Mouse (Mus musculus): ENCODE measurements at regions not wholly inside any gene's neighbourhood (a gene's known extent, or its start where the extent isn't known, plus 50 kb on each side); places are given as distances from the start of the nearest gene placed in this dataset.

- DNase-seq (ENCODE audit: low spot score), result no peak
Observed at GRCm38 (mm10) chr17:9764041-9764606, 94.6 kb upstream of the Pabpc6 start.

DNA sequence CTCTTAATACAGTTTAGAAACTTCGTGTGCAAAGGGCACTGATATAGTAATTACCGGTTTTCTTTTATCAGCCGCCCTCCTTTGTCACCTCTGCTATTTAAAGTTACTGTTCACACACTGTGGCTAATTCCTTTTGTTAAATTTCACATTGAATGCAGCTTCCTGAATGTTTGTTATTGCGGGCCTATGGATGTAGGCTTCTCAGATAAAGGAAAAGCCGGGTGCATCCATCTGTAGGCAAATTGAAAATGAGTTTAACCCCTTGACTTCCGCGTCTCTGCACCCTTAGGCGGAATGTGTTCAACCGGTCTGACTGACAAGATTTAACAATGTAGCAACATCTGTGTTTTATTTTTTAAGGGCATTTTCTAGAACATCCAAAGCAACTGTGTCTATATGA lies 93.6 kb upstream of the Pabpc6 start:
- DNase-seq (ENCODE audit: low spot score), result no peak

- no peak for DNase-seq (ENCODE audit: low spot score)
Observed at GRCm38 (mm10) chr17:9762436-9762835, 92.9 kb upstream of the Pabpc6 start.

GRCm38 (mm10) chr17:9760706-9761059 lies 91.2 kb upstream of the Pabpc6 start:
- DNase-seq (ENCODE audit: low spot score), result no peak

DNA sequence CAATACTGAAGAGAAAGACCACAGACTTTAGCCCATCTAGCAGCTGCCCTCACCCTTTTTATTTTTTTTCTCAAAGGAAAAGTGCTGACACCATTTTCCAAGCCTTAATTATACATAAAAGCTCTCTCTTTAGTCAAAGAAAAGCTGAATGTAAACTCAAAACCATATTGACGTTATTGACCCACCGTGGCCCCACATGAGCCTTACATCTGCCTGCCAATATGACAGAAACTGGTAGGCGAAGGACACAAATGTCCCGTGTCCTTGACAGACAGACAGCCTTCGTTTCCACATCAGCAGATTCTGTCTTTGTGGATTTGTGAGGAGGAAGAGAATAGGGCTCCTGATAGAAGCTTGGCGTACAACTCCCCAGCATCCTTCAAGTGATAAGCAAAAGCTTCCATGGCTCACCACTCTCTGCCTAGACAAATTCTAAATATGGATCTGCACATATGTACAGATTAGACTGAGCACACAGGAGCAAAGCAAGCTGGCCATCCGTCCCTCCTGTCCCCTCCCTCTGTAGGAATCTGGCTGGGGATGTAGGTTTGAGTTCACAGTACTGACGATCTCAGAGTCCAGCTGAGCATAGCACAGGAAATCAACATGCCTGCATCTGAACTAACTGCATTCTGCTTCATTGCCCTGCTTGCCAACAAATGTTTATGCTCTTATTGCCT lies 90.6 kb upstream of the Pabpc6 start:
- no peak for DNase-seq (ENCODE audit: low spot score)

DNA sequence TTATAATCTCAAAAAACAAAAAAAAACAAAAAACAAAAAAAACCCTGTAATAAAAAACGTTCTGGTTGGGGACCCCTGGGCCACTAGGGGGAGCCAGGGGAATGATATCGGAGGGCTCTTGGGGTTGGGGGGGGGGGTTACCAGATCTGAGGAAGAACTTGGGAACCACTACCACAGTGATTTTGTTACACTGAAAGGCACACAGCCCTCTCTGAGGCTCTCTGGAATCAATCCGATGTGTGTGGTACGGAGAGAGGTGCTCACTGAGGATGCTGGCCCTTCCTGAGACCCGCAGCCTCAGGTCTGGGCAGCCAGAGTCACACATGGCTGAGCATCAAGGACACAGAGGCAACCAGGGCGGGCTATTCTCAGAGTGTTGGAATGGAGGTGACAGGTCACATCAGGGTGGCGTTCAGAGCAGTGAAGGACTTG lies 89.9 kb upstream of the Pabpc6 start:
- DNase-seq (ENCODE audit: low spot score), result no peak

DNA sequence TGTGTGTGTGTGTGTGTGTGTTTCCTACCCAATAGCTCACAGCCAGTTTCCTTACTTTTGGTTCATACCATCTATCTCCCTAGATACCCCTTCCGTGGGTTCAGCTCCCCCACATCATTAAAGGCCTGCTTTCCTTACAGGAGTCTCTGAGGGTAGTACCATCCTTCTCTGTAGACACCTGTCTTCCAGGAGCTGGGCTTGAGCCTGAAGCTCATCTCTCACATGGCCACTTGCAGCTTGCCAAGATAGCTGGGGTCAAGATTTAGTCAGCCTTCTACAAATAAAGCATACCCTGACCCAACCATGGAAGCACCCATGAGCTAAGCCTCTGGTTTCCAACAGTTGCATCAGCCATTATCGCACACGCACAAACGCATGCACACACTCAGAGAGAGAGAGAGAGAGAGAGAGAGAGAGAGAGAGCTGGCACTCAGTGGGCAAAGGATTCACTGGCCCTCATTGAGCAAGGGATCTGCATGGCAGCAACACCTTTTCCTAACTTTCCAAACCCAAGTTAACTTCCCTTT lies 88.3 kb upstream of the Pabpc6 start:
- DNase-seq (ENCODE audit: low spot score), result no peak

DNA sequence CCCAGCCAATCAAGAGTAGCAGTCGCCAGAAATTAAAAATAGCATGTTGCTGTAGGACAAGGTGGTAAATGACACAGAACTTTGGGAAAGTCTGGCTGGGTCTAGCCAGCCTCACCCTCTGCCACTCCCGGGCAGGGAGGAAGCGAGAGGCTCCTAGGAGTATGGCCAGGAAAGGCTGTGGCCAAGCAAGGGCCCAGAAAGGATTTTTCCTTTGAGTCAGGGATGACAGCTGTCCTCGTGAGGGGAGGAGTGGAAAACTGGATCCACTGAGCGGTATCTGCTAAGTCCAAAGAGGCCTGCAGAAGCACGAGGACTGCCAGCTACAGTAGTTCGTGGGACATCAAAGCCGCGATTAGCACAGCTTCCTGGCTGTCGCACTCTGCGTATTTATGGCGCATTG lies 87.2 kb upstream of the Pabpc6 start:
- no peak for DNase-seq (ENCODE audit: low spot score)

DNA sequence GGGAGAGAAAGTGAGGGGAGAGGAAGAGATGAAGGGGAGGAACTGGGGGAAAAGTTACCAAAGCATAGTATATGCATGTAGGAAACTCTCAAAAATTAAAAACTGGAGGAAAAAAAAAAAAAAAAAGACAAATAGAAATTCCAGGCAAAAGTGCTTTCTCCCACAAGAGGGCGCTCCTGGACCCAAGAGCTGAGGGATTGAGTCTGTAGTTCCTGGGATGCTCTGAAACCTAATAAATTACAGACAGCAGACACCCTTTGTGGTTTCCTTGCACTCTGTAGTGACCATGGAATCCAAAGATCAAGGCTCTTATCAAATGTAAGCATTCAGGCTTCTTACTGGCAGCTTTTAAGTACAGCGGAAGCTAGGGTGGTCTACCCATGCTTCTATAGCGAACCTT lies 86.7 kb upstream of the Pabpc6 start:
- no peak for DNase-seq (ENCODE audit: low spot score)

DNA sequence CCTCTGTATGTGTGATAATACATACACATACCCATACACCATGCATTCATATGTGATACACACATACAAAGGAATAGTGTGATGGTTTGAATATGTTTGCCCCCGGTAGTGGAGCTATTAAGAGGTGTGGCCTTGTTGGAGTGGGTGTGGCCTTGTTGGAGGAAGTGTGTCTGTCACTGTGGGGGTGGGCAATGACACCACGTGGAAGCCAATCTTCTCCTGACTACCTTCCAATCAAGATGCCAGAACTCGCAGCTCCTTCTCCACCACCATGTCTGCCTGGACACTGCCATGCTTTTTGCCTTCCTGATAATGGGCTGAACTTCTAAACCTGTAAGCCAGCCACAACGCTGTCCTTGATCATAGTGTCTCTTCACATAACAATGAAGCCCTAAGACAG lies 86.1 kb upstream of the Pabpc6 start:
- DNase-seq (ENCODE audit: low spot score), result no peak

GRCm38 (mm10) chr17:9754884-9755405 lies 85.4 kb upstream of the Pabpc6 start:
- no peak for DNase-seq (ENCODE audit: low spot score)

DNA sequence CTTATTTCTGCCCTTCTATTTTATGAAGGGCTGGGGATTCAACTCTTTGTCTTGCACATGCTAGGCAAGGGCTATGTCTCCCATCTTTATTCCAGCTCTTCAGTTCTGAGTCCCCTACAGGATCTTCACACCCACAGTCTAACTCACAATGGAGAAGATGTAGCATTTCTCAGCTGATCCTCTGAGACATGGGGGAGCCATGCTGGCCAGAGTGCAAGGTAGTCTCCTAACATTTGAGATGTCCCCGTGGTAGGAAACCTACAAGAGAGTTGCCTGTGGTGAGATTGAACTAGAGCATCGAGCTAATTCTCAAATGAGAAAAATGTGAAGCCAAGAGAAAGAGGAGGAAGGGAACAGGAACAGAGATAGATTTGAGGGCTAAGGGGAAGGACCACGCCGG lies 83.3 kb upstream of the Pabpc6 start:
- DNase-seq (ENCODE audit: low spot score), result no peak

DNA sequence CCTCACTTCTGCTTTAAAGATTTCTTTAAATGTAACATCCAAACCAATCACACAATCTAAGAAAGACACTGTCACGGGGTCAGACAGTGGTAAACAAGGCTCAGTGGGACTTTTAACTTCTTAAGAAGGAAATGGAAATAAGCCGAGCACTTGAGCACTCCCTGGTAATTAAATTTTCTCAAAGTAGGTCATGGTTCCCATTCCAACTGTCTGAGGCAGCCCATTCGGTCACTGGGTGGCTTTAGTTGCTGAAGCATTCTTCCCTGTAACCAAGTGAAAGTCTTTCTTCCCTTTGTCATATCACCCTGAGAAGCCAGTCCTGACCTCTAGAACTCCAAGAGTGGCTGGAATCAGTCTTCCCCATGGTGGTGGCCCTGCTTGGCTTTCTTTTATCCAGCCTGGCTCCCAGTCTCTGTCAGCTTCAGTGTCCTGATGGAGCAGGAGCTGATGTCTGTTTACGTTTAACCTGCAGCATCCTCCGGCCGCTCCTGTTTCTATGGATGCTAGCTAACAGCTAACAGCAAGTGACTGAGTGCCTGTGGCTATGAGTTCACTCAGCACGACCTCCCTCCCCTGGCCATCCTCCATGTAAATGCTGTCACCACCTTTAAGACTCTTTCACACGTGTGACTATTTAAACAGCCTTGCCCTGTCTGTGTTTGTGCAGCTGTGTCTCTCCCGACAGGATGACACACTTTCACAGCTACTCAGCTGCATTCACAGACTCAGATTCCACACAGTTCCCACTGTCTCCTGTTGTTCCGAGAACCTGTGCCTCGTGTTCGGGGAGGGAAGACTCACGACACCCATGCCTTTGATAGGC lies 82.0 kb upstream of the Pabpc6 start:
- DNase-seq (ENCODE audit: low spot score), result no peak

DNA sequence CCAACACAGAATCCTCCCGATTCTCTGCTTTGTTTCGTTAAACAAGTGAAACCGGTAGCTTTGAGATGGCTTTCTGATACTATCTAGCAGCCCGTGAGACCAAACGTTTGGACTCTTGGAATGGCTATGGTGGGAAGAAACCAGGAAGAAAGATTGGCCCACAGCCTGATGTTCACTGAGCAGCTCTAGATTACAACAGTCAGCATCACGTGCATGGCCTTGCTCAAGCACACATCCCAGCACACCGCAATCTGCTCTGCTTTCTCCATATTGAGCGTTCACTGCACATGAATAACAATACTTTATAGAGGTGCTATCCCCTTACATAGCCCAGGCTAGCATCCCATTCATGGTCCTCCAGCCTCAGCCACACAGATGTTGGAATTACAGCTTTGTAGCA lies 80.5 kb upstream of the Pabpc6 start:
- no peak for DNase-seq (ENCODE audit: low spot score)

GRCm38 (mm10) chr17:9749301-9749700 lies 79.8 kb upstream of the Pabpc6 start:
- DNase-seq (ENCODE audit: low spot score), result no peak

DNA sequence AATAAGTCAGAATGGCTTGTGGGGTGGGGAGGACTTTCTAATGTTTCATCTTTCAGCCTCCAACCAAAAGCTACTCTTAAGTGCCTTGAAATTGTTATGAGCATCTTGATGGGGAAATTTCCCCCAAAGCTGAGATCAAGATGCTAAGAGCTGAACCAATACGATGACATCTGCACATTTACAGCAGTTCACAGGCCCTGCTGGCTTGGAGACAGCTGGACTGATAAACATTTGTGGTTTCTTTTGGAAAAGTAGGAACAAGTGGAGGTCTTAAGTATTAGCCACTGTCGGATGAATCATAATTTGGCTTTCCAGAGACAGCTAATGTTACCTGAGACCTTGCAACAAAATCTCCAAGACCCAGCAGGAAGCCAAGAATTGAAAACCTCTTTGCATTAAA lies 78.4 kb upstream of the Pabpc6 start:
- DNase-seq (ENCODE audit: low spot score), result no peak

DNA sequence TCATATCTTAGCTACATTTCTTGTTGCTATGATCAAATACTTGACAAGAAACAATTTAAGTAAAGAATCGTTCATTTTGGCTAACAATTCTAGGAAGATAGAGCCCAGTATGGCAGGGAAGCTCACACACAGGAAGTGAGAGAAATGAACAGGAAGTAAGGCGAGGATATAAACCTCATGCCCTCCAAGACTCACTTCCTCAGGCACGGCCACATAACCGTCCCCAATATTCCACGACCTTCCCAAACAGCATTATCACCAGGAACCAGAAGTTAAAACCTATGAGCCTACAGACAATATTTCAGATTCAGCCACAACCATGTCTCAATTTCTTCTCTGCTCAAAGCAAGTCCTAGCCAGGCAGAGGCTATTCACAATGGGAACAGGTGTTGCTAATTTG lies 73.8 kb upstream of the Pabpc6 start:
- DNase-seq (ENCODE audit: low spot score), result no peak

DNA sequence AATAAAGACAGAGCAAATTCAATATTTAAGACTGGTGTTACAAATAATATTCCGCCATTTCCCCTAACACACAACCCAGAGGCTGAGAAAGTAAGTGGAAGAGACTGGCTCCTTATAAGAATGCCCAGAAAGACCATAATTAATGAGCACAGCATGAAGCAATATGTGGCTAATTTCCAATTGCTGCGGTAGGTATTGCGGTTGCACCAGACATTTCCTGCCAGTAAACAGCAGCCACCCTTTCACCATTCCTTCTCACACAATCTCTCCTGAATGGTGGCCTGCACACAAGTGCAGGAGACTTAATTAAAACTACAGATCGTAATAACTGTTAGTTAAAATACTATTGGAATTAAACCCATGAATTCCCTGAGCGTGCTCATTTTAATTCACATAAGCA lies 71.8 kb upstream of the Pabpc6 start:
- DNase-seq (ENCODE audit: low spot score), result no peak

DNA sequence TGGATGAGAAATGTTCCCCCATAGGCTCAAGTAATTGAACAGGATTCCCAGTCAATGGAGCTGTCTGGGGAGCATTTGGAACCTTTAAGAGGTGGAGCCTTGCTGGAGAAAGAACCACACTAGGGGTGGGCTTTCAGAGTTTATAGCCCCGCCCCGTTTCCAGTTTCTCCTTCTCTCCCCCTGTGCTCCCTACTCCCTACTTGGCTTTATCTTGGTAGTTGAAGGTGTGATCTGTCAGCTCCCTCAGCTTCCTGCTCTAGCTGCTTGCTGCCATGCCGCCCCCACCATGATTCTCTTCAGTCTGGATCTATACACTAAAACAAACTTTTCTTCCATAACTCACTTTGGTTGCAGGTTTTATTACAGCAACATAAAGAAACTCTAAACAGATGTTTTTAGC lies 59.5 kb upstream of the Pabpc6 start:
- DNase-seq (ENCODE audit: low spot score), result no peak

DNA sequence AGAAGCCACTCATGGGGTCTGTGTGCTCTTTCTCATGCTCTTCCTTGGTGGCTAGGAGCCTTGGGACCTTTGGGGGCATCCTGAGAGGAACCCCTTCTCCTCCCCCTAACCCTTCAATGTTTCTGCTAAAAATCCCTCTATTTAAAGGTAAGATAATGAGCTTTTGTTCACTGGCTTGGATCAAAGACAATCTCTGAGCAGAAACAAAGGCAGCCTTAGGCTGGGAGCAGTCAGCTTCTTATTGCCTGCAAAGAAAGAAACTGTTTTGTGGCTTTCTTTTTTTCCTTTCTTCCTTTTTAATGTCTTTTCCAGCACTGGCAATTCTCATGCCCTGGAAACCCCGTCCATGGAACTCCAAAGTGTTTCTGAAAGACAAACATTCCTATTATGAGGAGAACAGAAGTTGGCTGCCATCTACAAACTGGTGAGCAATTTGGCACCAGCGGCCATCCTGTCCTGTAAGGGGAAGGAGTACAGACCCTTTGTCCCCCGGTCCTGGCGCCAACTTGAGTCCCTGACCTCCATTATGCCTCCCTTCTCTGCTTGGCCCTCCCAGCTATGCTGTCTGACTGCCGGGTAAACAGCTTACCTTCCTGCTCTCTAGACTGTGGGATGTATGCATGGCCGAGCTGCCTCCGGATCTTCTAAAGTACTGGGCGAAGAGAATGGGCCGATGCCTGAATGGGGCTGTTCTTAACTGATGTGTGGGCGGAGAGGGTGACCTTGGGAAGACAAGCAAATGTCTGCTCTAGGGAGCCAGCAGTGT lies 56.4 kb upstream of the Pabpc6 start:
- no peak for DNase-seq (ENCODE audit: low spot score)

DNA sequence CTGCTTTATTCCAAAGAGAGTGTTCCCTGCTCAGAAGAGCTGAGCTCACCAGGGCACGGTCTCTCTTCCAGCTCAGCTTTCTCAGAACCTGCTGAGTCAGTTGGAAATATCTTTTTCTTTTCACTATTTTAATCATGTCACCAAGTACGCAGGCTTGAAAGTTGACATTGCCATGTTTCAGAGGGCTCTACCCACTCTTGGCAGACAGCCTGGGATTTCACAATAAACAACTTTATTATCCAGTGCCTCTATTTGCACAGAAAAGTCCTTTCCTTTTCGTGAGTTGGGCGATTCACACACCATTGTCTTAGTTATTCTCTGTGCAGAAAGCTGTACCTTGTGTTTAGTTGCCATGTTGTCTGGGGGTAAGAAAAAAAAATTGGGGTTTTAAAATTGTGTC lies 54.0 kb upstream of the Pabpc6 start:
- DNase-seq (ENCODE audit: low spot score), result no peak

GRCm38 (mm10) chr17:9722709-9723108 lies 53.2 kb upstream of the Pabpc6 start:
- no peak for DNase-seq (ENCODE audit: low spot score)
